Mouse (Mus musculus): ENCODE measurements around the gene Trim28. TPM values are rescaled to one million over a fixed set of nuclear protein-coding genes. Genes with fewer than 3 reads are reported as not detected.
A peak's percentile ranks its signal among the peaks of the same experiment; 100 is the strongest.

Gene Trim28
- polyA plus RNA-seq, 1 experiment = 453 TPM

GRCm38 (mm10) chr7:13010005-13010908 lies 11.3 kb downstream of the Trim28 start, which contains the start of gene Zbtb45:
TSS of gene Zbtb45 (minus strand) at chr7:13010034.
- TF ChIP-seq POLR2A (IDR thresholded peaks at IDR 0.05; ENCODE audit: low read depth, low read length) = peak; percentile 31; the same call in 1 of the 2 replicates
- TF ChIP-seq CTCF (IDR thresholded peaks at IDR 0.05; ENCODE audit: borderline replicate concordance, insufficient read depth, low read length) = no peak
- H3K4me1 ChIP-seq (ENCODE audit: control insufficient read depth, insufficient read depth, low read length) = peaks cover 3% of the 10 kb centered on the region; the same call in 1 of the 2 replicates
- peak within 1 kb of the TSS; percentile 83 for H3K27ac ChIP-seq (ENCODE audit: insufficient read depth, low read length)
- H3K4me3 ChIP-seq (ENCODE audit: insufficient read depth, low read length) = peak within 1 kb of the TSS; percentile 82

- Histone ChIP-seq H3K27ac (ENCODE audit: insufficient read depth, low read length) (no peak overlapping the region), H3K4me1 (ENCODE audit: control insufficient read depth, insufficient read depth, low read length) (no peaks in the 10 kb centered on the region), H3K4me3 (ENCODE audit: insufficient read depth, low read length) (no peak overlapping the region)
- TF ChIP-seq CTCF (IDR thresholded peaks at IDR 0.05; ENCODE audit: borderline replicate concordance, insufficient read depth, low read length) (no peak), POLR2A (IDR thresholded peaks at IDR 0.05; ENCODE audit: low read depth, low read length) (no peak)
Observed at GRCm38 (mm10) chr7:13013671-13014070, 14.8 kb downstream of the Trim28 start.

- TF ChIP-seq CTCF (IDR thresholded peaks at IDR 0.05; ENCODE audit: borderline replicate concordance, insufficient read depth, low read length) (no peak), POLR2A (IDR thresholded peaks at IDR 0.05; ENCODE audit: low read depth, low read length) (no peak)
Observed at GRCm38 (mm10) chr7:13014275-13014839, 15.4 kb downstream of the Trim28 start.

GRCm38 (mm10) chr7:13015217-13015616 lies 16.3 kb downstream of the Trim28 start:
- TF ChIP-seq CTCF (IDR thresholded peaks at IDR 0.05; ENCODE audit: borderline replicate concordance, insufficient read depth, low read length) = no peak
- TF ChIP-seq POLR2A (IDR thresholded peaks at IDR 0.05; ENCODE audit: low read depth, low read length) = no peak
- Histone ChIP-seq H3K4me3 (ENCODE audit: insufficient read depth, low read length) (no peak overlapping the region), H3K27ac (ENCODE audit: insufficient read depth, low read length) (no peak overlapping the region), H3K4me1 (ENCODE audit: control insufficient read depth, insufficient read depth, low read length) (no peaks in the 10 kb centered on the region)

More at GRCm38 (mm10) chr7:13014275-13014839, 15.4 kb downstream of the Trim28 start:
- Histone ChIP-seq H3K4me1 (ENCODE audit: control insufficient read depth, insufficient read depth, low read length) (no peaks in the 10 kb centered on the region), H3K4me3 (ENCODE audit: insufficient read depth, low read length) (no peak overlapping the region), H3K27ac (ENCODE audit: insufficient read depth, low read length) (no peak overlapping the region)

- peaks cover 2% of the 10 kb centered on the region; the same call in 1 of the 2 replicates for H3K4me1 ChIP-seq (ENCODE audit: control insufficient read depth, insufficient read depth, low read length)
- H3K4me3 ChIP-seq (ENCODE audit: insufficient read depth, low read length) = peak overlapping the region; percentile 54
- peak overlapping the region; percentile 52 for H3K27ac ChIP-seq (ENCODE audit: insufficient read depth, low read length)
- peak; percentile 47 for TF ChIP-seq POLR2A (IDR thresholded peaks at IDR 0.05; ENCODE audit: low read depth, low read length)
- no peak for TF ChIP-seq CTCF (IDR thresholded peaks at IDR 0.05; ENCODE audit: borderline replicate concordance, insufficient read depth, low read length)
Observed at GRCm38 (mm10) chr7:13022773-13023535, 24.0 kb downstream of the Trim28 start.

- H3K27ac ChIP-seq (ENCODE audit: insufficient read depth, low read length) = peak overlapping the region; percentile 90
- TF ChIP-seq CTCF (IDR thresholded peaks at IDR 0.05; ENCODE audit: borderline replicate concordance, insufficient read depth, low read length) (no peak), POLR2A (IDR thresholded peaks at IDR 0.05; ENCODE audit: low read depth, low read length) (peak; percentile 92)
Observed at GRCm38 (mm10) chr7:13023928-13024731, 25.2 kb downstream of the Trim28 start.

GRCm38 (mm10) chr7:13024805-13025204 lies 25.9 kb downstream of the Trim28 start:
- TF ChIP-seq CTCF (IDR thresholded peaks at IDR 0.05; ENCODE audit: borderline replicate concordance, insufficient read depth, low read length) (no peak), POLR2A (IDR thresholded peaks at IDR 0.05; ENCODE audit: low read depth, low read length) (0 out of 2 replicates have a peak, but pooled peaks have one; percentile 7)
- Histone ChIP-seq H3K27ac (ENCODE audit: insufficient read depth, low read length) (peak overlapping the region; percentile 90), H3K4me3 (ENCODE audit: insufficient read depth, low read length) (peak overlapping the region; percentile 100), H3K4me1 (ENCODE audit: control insufficient read depth, insufficient read depth, low read length) (peaks cover 2% of the 10 kb centered on the region; the same call in 1 of the 2 replicates)

More at GRCm38 (mm10) chr7:13023928-13024731, 25.2 kb downstream of the Trim28 start:
- peak overlapping the region; percentile 100 for H3K4me3 ChIP-seq (ENCODE audit: insufficient read depth, low read length)
- H3K4me1 ChIP-seq (ENCODE audit: control insufficient read depth, insufficient read depth, low read length) = peaks cover 2% of the 10 kb centered on the region; the same call in 1 of the 2 replicates

GRCm38 (mm10) chr7:13025511-13026112 lies 26.7 kb downstream of the Trim28 start:
- Histone ChIP-seq H3K27ac (ENCODE audit: insufficient read depth, low read length) (no peak overlapping the region), H3K4me1 (ENCODE audit: control insufficient read depth, insufficient read depth, low read length) (peaks cover 2% of the 10 kb centered on the region; the same call in 1 of the 2 replicates), H3K4me3 (ENCODE audit: insufficient read depth, low read length) (peak overlapping the region; percentile 100)
- TF ChIP-seq POLR2A (IDR thresholded peaks at IDR 0.05; ENCODE audit: low read depth, low read length) (no peak), CTCF (IDR thresholded peaks at IDR 0.05; ENCODE audit: borderline replicate concordance, insufficient read depth, low read length) (no peak)
